Mouse (Mus musculus) c-Kit-positive CD71-negative TER-119-negative erythroid progenitor cells, embryonic 14.5 days (primary cell): ENCODE measurements around the gene Hist3h2a.

Experiments used
- DNase-seq: peaks from one replicate; pipeline ENCODE4 v3.0.0-alpha.2; 2013; ENCODE audit warnings: low read depth

Gene Hist3h2a

GRCm38 (mm10) chr11:58991911-58992310 lies 37.4 kb downstream of the Hist3h2a start:
- no peak for DNase-seq

GRCm38 (mm10) chr11:58993091-58993670 lies 38.7 kb downstream of the Hist3h2a start:
- no peak for DNase-seq

GRCm38 (mm10) chr11:58994337-58994826 lies 39.9 kb downstream of the Hist3h2a start:
- DNase-seq = no peak

- no peak for DNase-seq
Observed at GRCm38 (mm10) chr11:58995061-58995806, 40.7 kb downstream of the Hist3h2a start.

GRCm38 (mm10) chr11:58995807-58996370 lies 41.4 kb downstream of the Hist3h2a start:
- DNase-seq = no peak

GRCm38 (mm10) chr11:58997541-58997940 lies 43.1 kb downstream of the Hist3h2a start:
- no peak for DNase-seq

GRCm38 (mm10) chr11:58999158-58999557 lies 44.7 kb downstream of the Hist3h2a start:
- DNase-seq = no peak

GRCm38 (mm10) chr11:58999830-59000229 lies 45.3 kb downstream of the Hist3h2a start:
- DNase-seq = no peak

- DNase-seq = no peak
Observed at GRCm38 (mm10) chr11:59000635-59001034, 46.1 kb downstream of the Hist3h2a start.

- DNase-seq = no peak
Observed at GRCm38 (mm10) chr11:59002327-59003079, 48.0 kb downstream of the Hist3h2a start.
